Mouse (Mus musculus) embryonic facial prominence, embryonic 14.5 days (tissue): ENCODE results near the gene Zc3h18. TPM values are rescaled to one million over a fixed set of nuclear protein-coding genes. Genes with fewer than 3 reads are reported as not detected.
A peak's percentile ranks its signal among the peaks of the same experiment; 100 is the strongest.

Experiments used
- ATAC-seq: fragments of 200-750 bp; cut with Nextera tagmentation; 2 replicates; pipeline ENCODE4 v1.8.0; 2017; ENCODE audit warnings: low read depth, moderate number of reproducible peaks, moderate TSS enrichment
- DNase-seq: peaks from one replicate; pipeline ENCODE4 v3.0.0-alpha.2; 2015; ENCODE audit warnings: low spot score
- H3K27ac ChIP-seq: fragments of 300-500 bp; sonication (generic); replicated peaks from 2 replicates; pipeline ENCODE4 v1.5.1; 2014; ENCODE audit warnings: low read depth, mild to moderate bottlenecking, low read length, moderate library complexity
- H3K27me3 ChIP-seq: fragments of 300-500 bp; sonication (generic); replicated peaks from 2 replicates; pipeline ENCODE4 v1.6.1; 2014; ENCODE audit warnings: low read length; ENCODE audit not compliant: control insufficient read depth, insufficient read depth
- H3K36me3 ChIP-seq: fragments of 300-500 bp; sonication (generic); 2 replicates; pipeline ENCODE4 v1.6.1; 2014; ENCODE audit warnings: low read length, mixed read lengths; ENCODE audit not compliant: control insufficient read depth, insufficient read depth
- H3K4me1 ChIP-seq: fragments of 300-500 bp; sonication (generic); 2 replicates; pipeline ENCODE4 v1.6.1; 2014; ENCODE audit warnings: antibody characterized with exemption, low read length; ENCODE audit not compliant: control insufficient read depth, insufficient read depth
- H3K4me2 ChIP-seq: fragments of 300-500 bp; sonication (generic); 2 replicates; pipeline ENCODE4 v1.6.1; 2014; ENCODE audit warnings: low read depth, mild to moderate bottlenecking, low read length, moderate library complexity, mixed read lengths
- H3K4me3 ChIP-seq: fragments of 300-500 bp; sonication (generic); 2 replicates; pipeline ENCODE4 v1.5.1; 2014; ENCODE audit warnings: low read depth, mild to moderate bottlenecking, low read length
- H3K9ac ChIP-seq: fragments of 300-500 bp; sonication (generic); 2 replicates; pipeline ENCODE4 v1.6.1; 2014; ENCODE audit warnings: low read depth, mild to moderate bottlenecking, low read length, moderate library complexity, mixed read lengths
- H3K9me3 ChIP-seq: fragments of 300-500 bp; sonication (generic); 2 replicates; pipeline ENCODE4 v1.6.1; 2016; ENCODE audit warnings: low read length; ENCODE audit not compliant: control insufficient read depth
- WGBS: fragments of 180-500 bp; shearing (Covaris S2); extraction: QIAGEN DNeasy Blood & Tissue Kit; methylation state at CpG from one replicate; pipeline ENCODE4 v1.1.7; 2014; 5-methylcytosine and 5-hydroxymethylcytosine counted together
- polyA plus RNA-seq: library from polyadenylated mRNA; unstranded; fragments of >200 nt; fragmentation: Nextera tagmentation; extraction: Ambion mirVana; gene quantifications from 2 replicates; pipeline ENCODE4 v1.2.1, GENCODE M21; 2014

Zc3h18 gene
- polyA plus RNA-seq, 1 experiment from 2014 or later, result 30.9 TPM

DNA sequence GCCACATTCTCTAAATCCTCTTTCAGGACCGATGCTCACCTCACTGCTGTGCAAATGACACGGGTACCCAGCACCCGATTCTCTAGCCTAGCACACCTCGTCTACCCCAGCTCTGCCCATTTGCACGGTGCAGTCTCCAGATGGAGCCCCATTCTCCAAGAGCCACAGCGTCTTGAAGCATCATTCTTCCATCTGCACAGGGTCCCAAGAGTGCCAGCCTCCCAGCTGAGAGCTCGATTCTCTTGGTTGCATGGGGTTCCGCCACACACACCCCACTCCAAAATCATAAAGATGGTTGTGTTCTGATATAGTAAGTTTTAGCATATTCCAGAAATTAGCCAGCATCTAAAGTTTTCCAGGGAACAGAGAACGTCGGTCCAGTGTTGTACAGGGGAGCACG is 33.1 kb upstream of the Zc3h18 start:
- ATAC-seq, result no peak
- 8% methylated on average over 11 of the region's 11 CpGs for WGBS
- peak overlapping the region; percentile 56 for H3K4me2 ChIP-seq
- peak overlapping the region; percentile 48; the same call in 1 of the 2 replicates for H3K9ac ChIP-seq
- peaks cover 4% of the 10 kb centered on the region for H3K27me3 ChIP-seq
- no peaks in the 10 kb centered on the region for H3K36me3 ChIP-seq
- H3K27ac ChIP-seq, result no peak overlapping the region; the same call in 1 of the 2 replicates
- DNase-seq, result no peak
- H3K4me3 ChIP-seq, result peak overlapping the region; percentile 24
- no peaks in the 10 kb centered on the region for H3K9me3 ChIP-seq
- H3K4me1 ChIP-seq, result peaks cover 22% of the 10 kb centered on the region

DNA sequence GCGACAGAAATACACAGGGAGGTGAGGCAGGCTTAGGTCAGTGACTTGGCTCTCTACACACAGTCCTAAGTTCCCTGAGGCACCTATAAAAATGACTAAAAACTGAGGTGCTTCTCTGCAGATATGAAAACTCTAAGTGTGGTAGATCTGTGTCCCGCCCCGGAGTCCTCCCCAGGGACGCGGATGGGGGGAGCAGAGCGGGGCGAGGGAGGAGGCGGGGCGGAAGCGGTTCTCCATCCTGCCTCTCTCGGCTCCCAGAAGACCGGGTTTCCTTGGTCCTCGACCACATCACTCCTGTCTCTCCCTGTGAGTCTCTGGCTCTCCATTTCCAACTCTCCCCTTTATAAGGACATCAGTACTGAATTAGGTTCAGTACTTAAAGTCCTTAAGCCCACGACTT is 32.7 kb upstream of the Zc3h18 start:
- Histone ChIP-seq H3K27ac (no peak overlapping the region), H3K4me1 (peaks cover 22% of the 10 kb centered on the region), H3K36me3 (no peaks in the 10 kb centered on the region), H3K27me3 (peaks cover 4% of the 10 kb centered on the region; the same call in 1 of the 2 replicates), H3K9ac (peak overlapping the region; percentile 48; the same call in 1 of the 2 replicates), H3K9me3 (no peaks in the 10 kb centered on the region), H3K4me2 (peak overlapping the region; percentile 56), H3K4me3 (peak overlapping the region; percentile 24)
- ATAC-seq (0 out of 2 replicates have a peak, but pooled peaks have one; percentile 19), DNase-seq (peak; percentile 50)
- under 1% methylated on average over 12 of the region's 14 CpGs for WGBS

DNA sequence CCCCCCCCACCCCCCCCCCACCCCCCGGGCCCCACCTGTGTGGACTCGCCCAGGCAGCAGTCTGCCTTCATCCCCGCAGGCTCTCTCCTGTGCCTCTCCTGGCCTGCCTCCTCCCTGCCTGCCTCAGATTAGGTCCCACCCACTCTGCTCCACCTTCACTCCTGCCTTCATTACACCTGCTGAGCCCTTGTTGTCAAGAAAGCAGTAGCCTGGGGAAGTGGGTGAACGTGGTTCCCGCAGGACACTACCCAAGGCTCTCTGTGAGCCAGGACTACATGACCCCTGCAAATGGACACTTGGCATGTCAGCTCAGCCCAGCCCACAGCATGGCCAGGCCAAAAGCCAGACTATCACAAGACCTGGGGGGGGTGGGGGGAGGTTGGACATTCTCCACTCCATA is 32.2 kb upstream of the Zc3h18 start:
- no peak overlapping the region for H3K9ac ChIP-seq
- ATAC-seq (peak; percentile 70; the same call in 1 of the 2 replicates), DNase-seq (peak; percentile 80)
- no peaks in the 10 kb centered on the region for H3K9me3 ChIP-seq
- WGBS, result 8% methylated on average over 2 of the region's 5 CpGs
- no peak overlapping the region for H3K4me3 ChIP-seq
- peaks cover 22% of the 10 kb centered on the region for H3K4me1 ChIP-seq
- peak overlapping the region; percentile 25; the same call in 1 of the 2 replicates for H3K4me2 ChIP-seq
- H3K27ac ChIP-seq, result no peak overlapping the region
- no peaks in the 10 kb centered on the region for H3K36me3 ChIP-seq
- H3K27me3 ChIP-seq, result peaks cover 4% of the 10 kb centered on the region; the same call in 1 of the 2 replicates

DNA sequence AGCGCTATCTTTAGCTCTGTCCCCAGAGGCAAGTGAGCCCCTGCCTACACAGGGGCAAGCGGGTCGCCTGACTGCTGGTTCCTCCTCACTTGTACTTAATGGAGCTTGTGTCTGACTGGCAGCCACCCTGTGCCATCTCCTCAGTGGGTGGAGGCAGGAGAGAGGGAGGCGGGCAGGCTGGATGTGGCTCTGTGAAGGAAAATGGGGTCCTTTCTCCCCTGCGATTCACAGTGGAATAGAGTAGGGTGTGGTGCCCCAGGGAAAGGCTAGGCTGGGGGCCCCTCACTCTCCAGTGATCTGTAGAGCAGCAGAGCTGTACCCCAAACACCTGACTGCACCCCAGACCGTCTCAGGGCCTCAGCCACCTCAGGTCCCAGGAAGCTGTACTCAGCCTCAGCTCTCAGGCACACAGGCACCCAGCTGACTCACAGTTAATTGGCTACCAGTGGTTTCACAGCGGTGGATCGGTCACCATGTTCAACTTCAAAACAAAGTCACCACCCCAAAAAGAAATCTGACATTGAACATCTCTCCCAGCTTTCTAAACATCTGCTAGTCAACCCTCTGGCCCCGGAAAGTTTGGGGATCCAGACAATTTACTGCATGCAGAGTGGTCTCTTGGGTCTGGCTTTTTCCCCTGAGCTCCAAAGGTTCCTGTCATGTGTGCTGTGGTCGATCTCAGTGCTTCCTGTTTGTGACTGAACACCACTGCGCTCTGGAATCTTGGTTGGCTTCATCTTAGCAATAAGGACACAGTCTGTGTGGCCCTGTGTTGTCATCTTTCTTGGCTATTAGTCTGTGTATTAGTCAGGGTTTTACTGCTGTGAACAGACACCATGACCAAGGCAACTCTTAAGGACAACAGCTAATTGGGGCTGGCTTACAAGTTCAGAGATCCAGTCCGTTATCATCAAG is 31.0 kb upstream of the Zc3h18 start:
- no peaks in the 10 kb centered on the region for H3K9me3 ChIP-seq
- no peak overlapping the region for H3K9ac ChIP-seq
- 51% methylated on average over 11 of the region's 12 CpGs for WGBS
- H3K36me3 ChIP-seq, result no peaks in the 10 kb centered on the region
- no peak overlapping the region for H3K4me3 ChIP-seq
- peaks cover 4% of the 10 kb centered on the region; the same call in 1 of the 2 replicates for H3K27me3 ChIP-seq
- no peak overlapping the region for H3K27ac ChIP-seq
- DNase-seq (no peak), ATAC-seq (peak; percentile 15; the same call in 1 of the 2 replicates)
- no peak overlapping the region for H3K4me2 ChIP-seq
- peaks cover 22% of the 10 kb centered on the region for H3K4me1 ChIP-seq

DNA sequence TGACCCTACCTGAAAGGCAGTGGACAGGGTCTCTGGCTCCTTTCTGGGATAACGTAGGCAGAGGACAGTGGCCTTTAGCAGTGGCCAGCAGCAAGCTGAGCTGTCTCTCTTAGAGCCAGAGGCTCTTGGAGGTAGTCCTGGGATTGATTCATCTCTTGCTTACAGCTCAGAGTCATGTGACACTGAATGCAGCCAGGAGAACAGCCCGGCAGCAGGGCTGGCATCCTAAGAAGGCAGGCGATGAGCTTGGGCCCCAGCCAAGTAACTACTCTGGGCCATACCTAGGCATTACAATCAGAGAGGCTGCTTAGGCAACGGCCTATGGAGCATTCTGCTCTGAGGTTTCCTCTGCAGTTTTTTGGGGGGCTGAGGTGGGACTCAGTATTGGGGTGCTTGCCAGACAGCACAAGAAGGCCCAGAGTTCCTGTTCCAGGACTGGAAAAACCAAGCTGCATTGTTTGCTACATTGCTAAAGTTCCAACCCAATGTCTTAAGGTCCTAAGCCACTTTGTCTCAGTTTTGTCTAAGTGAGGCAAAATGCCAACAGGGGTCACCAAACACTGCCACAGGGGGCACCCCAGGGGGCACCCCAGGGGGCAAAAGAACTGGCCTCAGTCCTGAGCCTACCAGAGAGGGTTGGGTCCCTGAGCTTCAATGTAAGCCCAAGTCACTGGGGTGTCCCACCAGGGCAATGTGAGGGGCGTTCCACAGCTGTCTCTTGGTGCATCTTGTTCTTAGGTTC is 28.4 kb upstream of the Zc3h18 start:
- Histone ChIP-seq H3K9me3 (no peaks in the 10 kb centered on the region), H3K27me3 (no peaks in the 10 kb centered on the region; the same call in 1 of the 2 replicates), H3K4me1 (peaks cover 13% of the 10 kb centered on the region), H3K27ac (no peak overlapping the region), H3K9ac (no peak overlapping the region), H3K4me2 (no peak overlapping the region), H3K4me3 (no peak overlapping the region), H3K36me3 (no peaks in the 10 kb centered on the region)
- ATAC-seq, result no peak
- peak; percentile 19 for DNase-seq
- WGBS, result 63% methylated on average over 5 of the region's 5 CpGs

DNA sequence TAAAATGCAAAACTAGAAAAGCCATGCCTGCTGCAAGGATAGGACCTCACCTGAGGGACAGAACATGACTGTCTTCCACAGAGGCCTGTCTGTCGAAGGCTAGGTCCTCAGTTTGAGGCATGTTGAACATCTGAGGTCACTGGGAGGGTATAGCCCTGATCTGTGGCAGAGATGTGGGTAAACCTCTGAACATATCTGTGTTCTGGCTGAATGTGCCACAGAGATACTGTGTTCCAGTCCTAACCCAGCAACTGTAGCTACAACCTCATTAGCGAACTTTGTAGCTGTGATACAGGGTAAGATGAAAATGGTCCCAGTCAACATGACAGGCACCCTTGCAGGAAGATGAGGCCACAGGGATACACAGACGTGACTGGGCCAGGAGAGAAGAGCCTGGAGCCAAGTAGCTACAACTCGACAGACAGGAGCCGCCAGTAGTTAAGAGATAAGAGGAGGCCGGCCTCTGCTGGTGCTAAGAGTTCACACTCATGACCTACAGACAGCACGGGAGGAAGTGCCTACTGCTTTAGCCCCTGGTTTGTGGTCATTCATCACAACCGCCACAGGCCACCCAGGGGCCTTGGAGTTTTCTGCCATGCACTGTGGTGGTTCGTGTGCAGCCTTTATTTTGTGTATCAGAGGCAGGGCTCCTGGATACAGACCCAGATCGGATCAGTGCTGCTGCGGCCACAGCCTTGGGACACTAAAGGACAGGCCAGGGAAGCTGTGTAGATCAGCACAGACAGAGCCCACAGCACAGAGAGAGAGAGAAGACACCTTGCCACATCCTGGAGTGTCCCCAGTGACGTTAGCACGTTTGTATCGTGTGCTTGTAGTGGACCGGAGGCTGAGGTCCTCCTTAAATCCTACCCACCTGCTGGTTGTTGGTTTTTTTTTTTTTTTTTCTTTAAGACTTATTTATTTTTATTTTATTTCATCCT is 26.8 kb upstream of the Zc3h18 start:
- no peaks in the 10 kb centered on the region for H3K4me1 ChIP-seq
- H3K9ac ChIP-seq, result no peak overlapping the region
- no peak overlapping the region for H3K4me3 ChIP-seq
- no peak overlapping the region for H3K4me2 ChIP-seq
- DNase-seq, result no peak
- H3K9me3 ChIP-seq, result no peaks in the 10 kb centered on the region
- H3K27ac ChIP-seq, result no peak overlapping the region
- no peaks in the 10 kb centered on the region for H3K36me3 ChIP-seq
- WGBS, result 41% methylated on average over 15 of the region's 15 CpGs
- ATAC-seq, result no peak
- no peaks in the 10 kb centered on the region; the same call in 1 of the 2 replicates for H3K27me3 ChIP-seq

DNA sequence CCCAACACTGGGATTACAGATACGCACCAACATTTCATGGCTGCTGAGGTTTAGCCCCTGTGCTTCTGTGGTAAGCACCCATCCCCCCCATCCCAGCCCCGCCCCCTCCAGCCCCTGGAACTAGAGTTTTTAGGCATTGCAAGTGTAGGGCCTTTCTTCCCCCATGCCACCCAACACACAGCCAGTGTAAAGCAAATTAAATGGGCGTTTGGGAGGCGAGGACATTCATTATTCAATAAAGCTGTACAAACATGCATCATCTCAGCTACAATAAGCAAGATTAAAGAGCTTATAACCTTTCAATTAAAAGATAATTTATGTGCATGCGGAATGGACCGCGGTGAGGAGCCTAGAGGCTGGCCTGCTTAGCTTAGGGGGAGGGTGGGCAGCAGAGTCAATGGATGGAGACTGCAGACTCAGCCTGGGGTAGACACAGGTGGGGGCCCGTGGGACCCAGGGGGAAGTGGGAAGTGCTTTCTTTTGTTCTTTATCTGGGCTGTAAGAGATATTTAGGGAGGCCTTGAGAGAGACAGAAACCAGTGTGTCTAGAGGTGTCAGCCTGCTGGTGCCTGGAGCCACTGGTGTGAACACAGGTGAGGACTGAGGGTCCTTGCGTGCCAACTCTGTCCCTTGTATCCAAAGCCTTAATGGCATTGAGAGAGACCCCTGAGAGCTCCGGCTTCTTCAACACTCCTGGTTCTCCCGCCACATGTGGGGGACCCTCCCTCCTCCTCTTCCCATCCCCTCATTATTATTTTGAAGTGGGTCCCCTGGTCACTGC is 25.9 kb upstream of the Zc3h18 start:
- no peak for ATAC-seq
- H3K27me3 ChIP-seq, result no peaks in the 10 kb centered on the region; the same call in 1 of the 2 replicates
- no peaks in the 10 kb centered on the region for H3K36me3 ChIP-seq
- H3K4me3 ChIP-seq, result no peak overlapping the region
- no peak for DNase-seq
- H3K27ac ChIP-seq, result no peak overlapping the region
- no peak overlapping the region for H3K9ac ChIP-seq
- no peaks in the 10 kb centered on the region for H3K9me3 ChIP-seq
- H3K4me2 ChIP-seq, result no peak overlapping the region
- no peaks in the 10 kb centered on the region for H3K4me1 ChIP-seq
- 32% methylated on average over 11 of the region's 11 CpGs for WGBS
